Mouse (Mus musculus) heart, adult 10 weeks (tissue): ENCODE results near the gene Olfr649. TPM values are rescaled to one million over a fixed set of nuclear protein-coding genes. Genes with fewer than 3 reads are reported as not detected.

Experiments
- polyA plus RNA-seq: library from polyadenylated mRNA; stranded (reverse); fragments of 350-450 nt; fragmentation: Illumina TruSeq; extraction: RNeasy Lipid Tissue Mini Kit (QIAGEN cat#74804); gene quantifications from one replicate; pipeline ENCODE4 v1.2.3, GENCODE M21; 2014; ENCODE audit warnings: low read depth, low replicate concordance

The Olfr649 gene
- polyA plus RNA-seq = not detected

GRCm38 (mm10) chr7:104195885-104196284 is at the start of gene Olfr649:
TSS of gene Olfr649 (minus strand) at chr7:104195985.

DNA sequence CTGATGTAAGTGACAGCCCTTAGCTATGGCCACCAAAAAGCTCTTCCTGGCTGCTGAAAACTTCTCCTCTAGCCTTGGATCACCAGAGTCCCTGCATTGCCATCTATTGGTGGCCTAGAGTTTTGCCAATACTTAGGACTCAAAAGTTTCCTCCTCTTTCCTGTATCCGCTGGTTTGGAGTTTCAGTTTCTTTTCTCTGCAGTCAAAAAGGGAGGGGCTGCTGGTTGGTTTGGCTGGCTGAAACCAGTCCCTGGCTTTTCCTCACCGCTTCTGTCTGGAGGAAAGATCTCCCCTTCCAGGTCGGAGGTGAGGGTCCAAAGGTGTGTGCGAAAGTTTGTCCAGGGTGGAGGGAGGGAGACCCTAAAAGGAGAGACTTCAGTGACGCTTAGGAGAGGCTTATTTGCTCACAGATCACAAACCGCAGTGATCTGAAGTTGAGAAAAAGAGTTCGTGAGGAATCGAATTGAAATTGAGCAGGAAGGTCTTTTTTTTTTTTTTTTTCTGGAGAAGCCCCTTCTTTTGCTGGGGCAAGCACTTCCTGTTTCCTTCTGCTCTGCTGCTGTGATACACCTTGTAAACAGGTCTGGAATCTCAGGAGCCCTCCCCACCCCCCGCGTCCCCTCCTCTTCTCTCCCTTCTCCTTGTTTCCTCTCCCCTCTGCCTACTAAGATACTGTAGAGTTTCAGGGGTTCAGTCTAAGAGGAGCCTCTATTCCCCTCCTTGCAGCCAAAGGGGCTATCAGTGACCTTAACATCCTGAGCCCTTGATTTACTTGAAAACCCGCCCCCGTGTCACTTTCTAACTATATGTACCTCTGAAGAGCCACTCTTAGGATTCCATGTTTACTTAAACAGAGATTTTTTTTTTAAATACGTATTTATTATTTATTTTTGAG is 48.7 kb upstream of the Olfr649 start, which contains the start of gene Trim34a:
Trim34a (plus strand) TSS at position 171 of the 895 bp plus-strand sequence.

GRCm38 (mm10) chr7:104218701-104219569 is 23.1 kb upstream of the Olfr649 start, which contains the start of gene Trim6:
TSS of gene Trim6 (plus strand) at chr7:104218793.

GRCm38 (mm10) chr7:104183292-104183691 is 12.5 kb downstream of the Olfr649 start, which contains the start of gene Olfr648:
TSS of gene Olfr648 (minus strand) at chr7:104183392.

DNA sequence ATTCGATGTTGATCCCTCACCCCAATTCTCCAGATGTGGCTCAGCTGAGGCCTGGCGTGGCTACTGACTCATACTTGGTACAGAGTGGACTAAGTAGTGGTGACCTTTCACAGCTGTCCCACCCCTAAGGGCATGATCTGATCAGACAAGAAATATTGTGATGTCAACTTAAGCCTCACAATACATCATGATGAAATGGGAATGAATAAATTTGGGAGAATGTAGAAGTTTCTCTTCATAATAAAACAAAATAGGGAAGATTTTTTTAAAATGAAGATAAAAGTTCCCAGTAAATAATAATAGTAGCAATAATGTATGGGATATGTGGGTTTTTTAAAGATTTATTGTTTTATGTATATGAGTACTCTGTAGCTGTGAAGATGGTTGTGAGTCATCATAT is 45.3 kb downstream of the Olfr649 start, which contains the start of gene Ubqlnl:
Ubqlnl (minus strand) TSS at position 101 of the 400 bp plus-strand sequence.

DNA sequence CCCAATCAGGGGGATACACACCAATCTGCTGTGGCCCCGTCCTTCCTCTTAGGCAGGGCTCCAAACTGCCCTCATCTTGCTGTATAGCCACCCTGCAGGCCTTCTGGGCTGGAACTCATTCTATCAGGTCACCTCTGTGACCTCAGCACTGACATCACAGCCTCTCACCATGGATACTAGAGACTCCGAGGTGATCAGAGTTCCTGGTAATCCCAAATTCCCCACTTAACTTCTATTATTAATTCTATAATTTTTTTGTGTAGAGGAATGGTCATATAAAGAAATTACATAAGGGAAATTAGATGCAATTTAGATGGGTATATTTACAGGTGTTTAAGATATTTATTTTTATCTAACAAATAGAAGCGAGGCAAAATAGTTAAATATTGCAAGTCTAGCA is 52.6 kb downstream of the Olfr649 start, which contains the start of gene Ubqln3:
Ubqln3 (minus strand) TSS at position 101 of the 400 bp plus-strand sequence.

Other genes with a start within 250 kb of the Olfr649 start
- gene Olfr635, start 224.8 kb downstream of the Olfr649 start, polyA plus RNA-seq = not detected
- not detected for gene Olfr638, start 197.2 kb downstream of the Olfr649 start, polyA plus RNA-seq
- not detected for gene Olfr639, start 178.7 kb downstream of the Olfr649 start, polyA plus RNA-seq
- gene Olfr640, start 170.4 kb downstream of the Olfr649 start, polyA plus RNA-seq = not detected
- not detected for gene Olfr641, start 160.5 kb downstream of the Olfr649 start, polyA plus RNA-seq
- not detected for gene Olfr642, start 143.3 kb downstream of the Olfr649 start, polyA plus RNA-seq
- not detected for gene 4930516K23Rik, start 134.5 kb downstream of the Olfr649 start, polyA plus RNA-seq
- gene Olfr644, start 124.1 kb downstream of the Olfr649 start, polyA plus RNA-seq = not detected
- not detected for gene Olfr645, start 110.5 kb downstream of the Olfr649 start, polyA plus RNA-seq
- not detected for gene Olfr646, start 91.1 kb downstream of the Olfr649 start, polyA plus RNA-seq
- not detected for gene Ubqln5, start 66.2 kb downstream of the Olfr649 start, polyA plus RNA-seq
- gene Olfr643, start 58.6 kb downstream of the Olfr649 start, polyA plus RNA-seq = not detected
- gene Ubqln3, start 52.7 kb downstream of the Olfr649 start, polyA plus RNA-seq = not detected
- gene Ubqlnl, start 45.4 kb downstream of the Olfr649 start, polyA plus RNA-seq = not detected
- gene Olfm5, start 31.2 kb downstream of the Olfr649 start, polyA plus RNA-seq = not detected
- gene Olfr648, start 12.6 kb downstream of the Olfr649 start, polyA plus RNA-seq = not detected
- 0.76 TPM for gene Trim6, start 22.8 kb upstream of the Olfr649 start, polyA plus RNA-seq
- 7.4 TPM for gene Trim34a, start 48.5 kb upstream of the Olfr649 start, polyA plus RNA-seq
- 1.6 TPM for gene Trim5, start 92.1 kb upstream of the Olfr649 start, polyA plus RNA-seq
- 19.8 TPM for gene Trim12a, start 119.5 kb upstream of the Olfr649 start, polyA plus RNA-seq
- gene Trim34b, start 133.5 kb upstream of the Olfr649 start, polyA plus RNA-seq = not detected
- 8.5 TPM for gene Trim12c, start 157.4 kb upstream of the Olfr649 start, polyA plus RNA-seq
- 0.24 TPM for gene Trim30b, start 173.9 kb upstream of the Olfr649 start, polyA plus RNA-seq
- gene Trim30c, start 204.9 kb upstream of the Olfr649 start, polyA plus RNA-seq = not detected